Mouse (Mus musculus): ENCODE measurements around the gene Cpne2. TPM values are rescaled to one million over a fixed set of nuclear protein-coding genes. Genes with fewer than 3 reads are reported as not detected.
A peak's percentile ranks its signal among the peaks of the same experiment; 100 is the strongest.

Cpne2 gene
- total and polyA plus RNA-seq, 3 experiments, result 12.7 to 118 (median 29.3) TPM

DNA sequence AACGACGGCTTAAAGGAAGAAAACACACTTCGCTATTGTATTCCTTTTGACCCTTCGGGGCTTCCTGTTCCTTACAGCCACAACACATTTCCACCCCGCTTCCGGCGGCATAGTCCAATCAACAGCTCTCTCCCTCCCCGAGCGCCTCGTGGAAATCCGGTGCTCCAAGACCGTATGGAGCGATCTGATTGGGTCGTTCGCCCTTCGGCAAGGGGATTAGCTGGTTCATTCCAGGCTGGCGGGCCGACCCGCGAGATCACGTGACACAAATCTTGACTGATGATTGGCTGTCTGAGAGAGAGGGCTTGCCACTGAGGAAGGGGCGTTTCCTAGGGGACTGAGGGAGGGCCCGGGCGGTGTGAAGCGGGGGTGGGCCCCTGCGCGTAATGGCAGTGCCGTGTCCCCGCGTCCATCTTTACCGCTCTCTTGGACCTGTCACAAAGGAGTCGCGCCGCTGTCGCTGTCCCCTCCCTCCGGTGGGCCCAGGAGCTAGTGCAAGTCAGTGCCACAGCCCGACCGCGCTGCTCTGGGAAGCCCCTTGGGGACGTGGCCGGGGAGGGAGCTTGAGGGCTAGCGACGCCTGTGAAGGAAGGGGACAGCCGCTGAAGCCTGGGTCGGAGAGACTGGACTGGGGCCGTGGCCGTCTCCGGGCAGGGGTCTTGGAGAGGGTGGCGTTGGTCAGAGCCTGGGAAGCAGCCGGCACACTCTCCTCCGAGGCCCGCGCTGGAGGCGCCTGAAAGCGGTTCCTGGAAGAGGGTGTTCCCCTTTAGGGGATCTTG is 69.0 kb downstream of the Cpne2 start, which contains the start of the genes Rspry1 and Fam192a:
Gene Rspry1 (plus strand): TSS at position 331 of the 779 bp plus-strand sequence.
Gene Fam192a (minus strand): TSS at position 391 of the 779 bp plus-strand sequence.
- no peaks in the 10 kb centered on the region for H3K27me3 ChIP-seq (replicated peaks)
- H3K4me1 ChIP-seq (ENCODE audit: control insufficient read depth in 1 of 2, insufficient read depth in 2 of 2), result peaks cover 0 to 24% of the 10 kb centered on the region in 2 experiments; a peak in 2 of 4 replicates
- DNase-seq (ENCODE audit: extremely low read depth), result peak; percentile 100
- no peaks in the 10 kb centered on the region for H3K9me3 ChIP-seq (replicated peaks; ENCODE audit: low read length)
- in situ Hi-C loops (cut with MboI; ENCODE audit: low pct_ligation_motif_present, low pct_unique_long_range_greater_than_20kb, low sequenced_read_pairs), result no loop called here
- peak within 1 kb of the TSS; percentile 99 for H3K4me2 ChIP-seq (ENCODE audit: insufficient read depth, low read depth, poor library complexity, severe bottlenecking)
- peaks cover 51% of the 10 kb centered on the region for H3K79me2 ChIP-seq (replicated peaks; ENCODE audit: control insufficient read depth, extremely low read depth, insufficient read depth, poor library complexity, severe bottlenecking)
- TF ChIP-seq SIN3A (IDR thresholded peaks at IDR 0.05; ENCODE audit: low read length) (peak; percentile 96), JUND (conservative IDR thresholded peaks at IDR 0.05; ENCODE audit: low read depth, low read length) (no peak), MAFK (IDR thresholded peaks at IDR 0.05; ENCODE audit: insufficient replicate concordance, low read length) (no peak), TCF12 (IDR thresholded peaks at IDR 0.05; ENCODE audit: low read depth, low read length) (peak; percentile 56; the same call in 1 of the 2 replicates), EP300 (IDR thresholded peaks at IDR 0.05; ENCODE audit: low read length) (no peak), ZNF384 (IDR thresholded peaks at IDR 0.05; ENCODE audit: low read depth, low read length) (no peak), USF2 (conservative IDR thresholded peaks at IDR 0.05; ENCODE audit: low read depth, low read length) (peak; percentile 98), MYC (IDR thresholded peaks at IDR 0.05; ENCODE audit: low read depth, low read length) (peak; percentile 44; the same call in 1 of the 2 replicates), MAX (IDR thresholded peaks at IDR 0.05; ENCODE audit: low read length) (peak; percentile 91), TBP (conservative IDR thresholded peaks at IDR 0.05; ENCODE audit: low read depth, low read length) (peak; percentile 59; the same call in 1 of the 2 replicates), CHD2 (IDR thresholded peaks at IDR 0.05; ENCODE audit: low read length) (peak; percentile 75), USF1 (IDR thresholded peaks at IDR 0.05; ENCODE audit: low read depth, low read length) (peak; percentile 100), KAT2A (IDR thresholded peaks at IDR 0.05; ENCODE audit: insufficient replicate concordance, low read length) (peak; percentile 72; the same call in 1 of the 2 replicates), NELFE (IDR thresholded peaks at IDR 0.05; ENCODE audit: low read depth, low read length) (peak; percentile 71), HCFC1 (IDR thresholded peaks at IDR 0.05; ENCODE audit: low read depth, low read length) (peak; percentile 86), NRF1 (IDR thresholded peaks at IDR 0.05; ENCODE audit: low read depth, low read length) (peak; percentile 58), UBTF (IDR thresholded peaks at IDR 0.05; ENCODE audit: low read depth, low read length) (no peak), POLR2A (IDR thresholded peaks at IDR 0.05; ENCODE audit: low read depth, low read length) (peak; percentile 79), ELF1 (IDR thresholded peaks at IDR 0.05; ENCODE audit: low read depth, low read length) (peak; percentile 97), MXI1 (IDR thresholded peaks at IDR 0.05; ENCODE audit: low read depth, low read length) (peak; percentile 68), ZMIZ1 (IDR thresholded peaks at IDR 0.05; ENCODE audit: low read depth, low read length) (peak; percentile 61; the same call in 1 of the 2 replicates), MAZ (IDR thresholded peaks at IDR 0.05; ENCODE audit: low read depth, low read length) (peak; percentile 67; the same call in 1 of the 2 replicates)
- peak within 1 kb of the TSS; percentile 93 to 99 (median 99) for H3K4me3 ChIP-seq (replicated peaks in 1 of 3; ENCODE audit: low read depth in 2 of 3, low read length in 2 of 3, poor library complexity in 1 of 3)
- H3K36me3 ChIP-seq (replicated peaks in 1 of 2; ENCODE audit: control insufficient read depth in 1 of 2, insufficient read depth in 1 of 2, low read length in 1 of 2), result peaks cover 0 to 11% of the 10 kb centered on the region in 2 experiments
- H3K9ac ChIP-seq (ENCODE audit: insufficient read depth, low read depth), result peak within 1 kb of the TSS; percentile 83
- dilution Hi-C loops (cut with MboI; ENCODE audit: extremely low pct_ligation_motif_present, extremely low pct_unique_long_range_greater_than_20kb, low sequenced_read_pairs), result no loop called here
- peak within 1 kb of the TSS; percentile 62 for H3K27ac ChIP-seq (ENCODE audit: insufficient read depth, low read depth)
